Mouse (Mus musculus) cortical plate, adult 2 months (tissue): ENCODE measurements at regions not wholly inside any gene's neighbourhood (a gene's known extent, or its start where the extent isn't known, plus 50 kb on each side); places are given as distances from the start of the nearest gene placed in this dataset.

Source experiments
- CTCF ChIP-seq: fragments of 200-500 bp; IDR thresholded peaks from 2 replicates; pipeline ENCODE4 v1.5.1; 2011; ENCODE audit warnings: mild to moderate bottlenecking, control low read depth, low read length; ENCODE audit not compliant: insufficient read depth; ENCODE audit errors: extremely low read depth
- POLR2A ChIP-seq: fragments of 200-500 bp; IDR thresholded peaks from 2 replicates; pipeline ENCODE4 v1.6.1; 2011; ENCODE audit warnings: mild to moderate bottlenecking, low read length, control low read depth; ENCODE audit not compliant: insufficient read depth; ENCODE audit errors: extremely low read depth

DNA sequence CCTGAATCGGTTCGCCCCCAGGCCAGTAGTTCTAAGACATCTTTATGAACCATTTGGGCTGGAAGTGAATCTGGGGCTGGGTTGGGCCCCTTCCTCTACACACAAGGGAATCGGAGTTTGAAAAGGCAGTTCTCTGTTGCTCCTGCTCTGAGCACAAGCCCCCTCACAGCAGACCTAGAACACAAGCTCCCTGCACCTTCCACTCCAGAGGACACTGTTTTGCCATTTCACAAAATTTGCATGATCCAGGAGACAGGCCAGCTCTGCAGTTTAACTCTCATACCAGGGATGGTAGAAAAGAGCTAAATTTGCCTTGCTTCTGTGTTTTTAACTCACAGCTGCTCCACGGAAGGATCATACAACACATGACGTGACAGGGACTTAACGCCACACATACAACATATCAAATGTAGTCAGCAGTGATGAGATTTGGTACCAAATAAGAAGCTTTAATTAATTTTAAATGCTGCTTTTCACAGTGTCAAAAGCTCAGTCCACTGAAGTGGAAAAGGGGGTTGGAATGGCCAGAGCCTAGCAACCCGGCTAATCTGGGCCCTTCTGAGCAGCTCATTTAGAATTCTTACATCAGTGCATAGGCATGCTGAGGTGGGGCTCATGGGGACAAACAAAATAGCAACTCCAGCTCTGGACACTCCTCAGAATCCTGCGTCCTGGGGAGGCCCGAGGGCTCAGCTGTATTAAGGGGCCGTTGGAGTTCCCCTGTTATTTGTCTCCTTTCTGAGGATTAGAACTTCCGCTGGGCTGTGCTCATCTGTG is 434.1 kb downstream of the Sox2 start:
- TF ChIP-seq CTCF (no peak), POLR2A (no peak)
